Mouse (Mus musculus) midbrain, embryonic 15.5 days (tissue): ENCODE data around the gene Gtdc1. TPM values are rescaled to one million over a fixed set of nuclear protein-coding genes. Genes with fewer than 3 reads are reported as not detected.

Experiments used
- ATAC-seq: fragments of 200-750 bp; cut with Nextera tagmentation; replicated peaks from 2 replicates; pipeline ENCODE4 v1.8.0; 2017; ENCODE audit warnings: moderate TSS enrichment
- H3K27ac ChIP-seq: fragments of 300-500 bp; sonication (generic); 2 replicates; pipeline ENCODE4 v1.5.1; 2015; ENCODE audit warnings: mild to moderate bottlenecking, inconsistent platforms
- H3K27me3 ChIP-seq: fragments of 300-500 bp; sonication (generic); replicated peaks from 2 replicates; pipeline ENCODE4 v1.6.1; 2015; ENCODE audit warnings: inconsistent platforms
- H3K36me3 ChIP-seq: fragments of 300-500 bp; sonication (generic); replicated peaks from 2 replicates; pipeline ENCODE4 v1.6.1; 2015; ENCODE audit warnings: inconsistent platforms
- H3K4me1 ChIP-seq: fragments of 300-500 bp; sonication (generic); 2 replicates; pipeline ENCODE4 v1.6.1; 2015; ENCODE audit warnings: inconsistent platforms
- H3K4me2 ChIP-seq: fragments of 300-500 bp; sonication (generic); 2 replicates; pipeline ENCODE4 v1.6.1; 2015; ENCODE audit warnings: inconsistent platforms, mild to moderate bottlenecking, moderate library complexity
- H3K4me3 ChIP-seq: fragments of 300-500 bp; sonication (generic); 2 replicates; pipeline ENCODE4 v1.5.1; 2015; ENCODE audit warnings: mild to moderate bottlenecking, inconsistent platforms
- H3K9ac ChIP-seq: fragments of 300-500 bp; sonication (generic); 2 replicates; pipeline ENCODE4 v1.6.1; 2015; ENCODE audit warnings: mild to moderate bottlenecking, inconsistent platforms
- H3K9me3 ChIP-seq: fragments of 300-500 bp; sonication (generic); 2 replicates; pipeline ENCODE4 v1.6.1; 2016; ENCODE audit warnings: inconsistent platforms
- WGBS: fragments of 180-500 bp; shearing (Covaris S2); methylation state at CpG from one replicate; pipeline ENCODE4 v1.1.7; 2015; ENCODE audit warnings: mixed read lengths; 5-methylcytosine and 5-hydroxymethylcytosine counted together
- polyA plus RNA-seq: library from polyadenylated mRNA; unstranded; fragments of >200 nt; fragmentation: Nextera tagmentation; extraction: Ambion mirVana; gene quantifications from 2 replicates; pipeline ENCODE4 v1.2.1, GENCODE M21; 2015

The Gtdc1 gene
- polyA plus RNA-seq, 1 experiment from 2014 or later = 16.8 TPM

GRCm38 (mm10) chr2:44538135-44538534, 389.3 kb downstream of the Gtdc1 start:
- no peak for ATAC-seq
- H3K27me3 ChIP-seq = no peaks in the 10 kb centered on the region
- H3K4me2 ChIP-seq = no peak overlapping the region

GRCm38 (mm10) chr2:44535760-44536159, 391.7 kb downstream of the Gtdc1 start:
- H3K36me3 ChIP-seq = no peaks in the 10 kb centered on the region
- H3K27me3 ChIP-seq = no peaks in the 10 kb centered on the region
- no peak overlapping the region for H3K4me2 ChIP-seq
- H3K9ac ChIP-seq = no peak overlapping the region
- H3K27ac ChIP-seq = no peak overlapping the region
- H3K4me1 ChIP-seq = no peaks in the 10 kb centered on the region
- no peak overlapping the region for H3K4me3 ChIP-seq
- WGBS = 91% methylated on average over 11 of the region's 11 CpGs
- H3K9me3 ChIP-seq = no peaks in the 10 kb centered on the region
- no peak for ATAC-seq

More at GRCm38 (mm10) chr2:44538135-44538534, 389.3 kb downstream of the Gtdc1 start:
- no peaks in the 10 kb centered on the region for H3K36me3 ChIP-seq
- no peaks in the 10 kb centered on the region for H3K9me3 ChIP-seq
- no peak overlapping the region for H3K4me3 ChIP-seq
- WGBS = 18% methylated on average over 4 of the region's 4 CpGs
- no peak overlapping the region for H3K27ac ChIP-seq
- H3K9ac ChIP-seq = no peak overlapping the region
- no peaks in the 10 kb centered on the region for H3K4me1 ChIP-seq

- no peaks in the 10 kb centered on the region for H3K27me3 ChIP-seq
- 86% methylated on average over 10 of the region's 10 CpGs for WGBS
- H3K4me1 ChIP-seq = no peaks in the 10 kb centered on the region
- ATAC-seq = no peak
- H3K9me3 ChIP-seq = no peaks in the 10 kb centered on the region
- no peak overlapping the region for H3K27ac ChIP-seq
- H3K36me3 ChIP-seq = no peaks in the 10 kb centered on the region
- no peak overlapping the region for H3K9ac ChIP-seq
- H3K4me2 ChIP-seq = no peak overlapping the region
- H3K4me3 ChIP-seq = no peak overlapping the region
These were observed 392.3 kb downstream of the Gtdc1 start for GRCm38 (mm10) chr2:44535136-44535675.

DNA sequence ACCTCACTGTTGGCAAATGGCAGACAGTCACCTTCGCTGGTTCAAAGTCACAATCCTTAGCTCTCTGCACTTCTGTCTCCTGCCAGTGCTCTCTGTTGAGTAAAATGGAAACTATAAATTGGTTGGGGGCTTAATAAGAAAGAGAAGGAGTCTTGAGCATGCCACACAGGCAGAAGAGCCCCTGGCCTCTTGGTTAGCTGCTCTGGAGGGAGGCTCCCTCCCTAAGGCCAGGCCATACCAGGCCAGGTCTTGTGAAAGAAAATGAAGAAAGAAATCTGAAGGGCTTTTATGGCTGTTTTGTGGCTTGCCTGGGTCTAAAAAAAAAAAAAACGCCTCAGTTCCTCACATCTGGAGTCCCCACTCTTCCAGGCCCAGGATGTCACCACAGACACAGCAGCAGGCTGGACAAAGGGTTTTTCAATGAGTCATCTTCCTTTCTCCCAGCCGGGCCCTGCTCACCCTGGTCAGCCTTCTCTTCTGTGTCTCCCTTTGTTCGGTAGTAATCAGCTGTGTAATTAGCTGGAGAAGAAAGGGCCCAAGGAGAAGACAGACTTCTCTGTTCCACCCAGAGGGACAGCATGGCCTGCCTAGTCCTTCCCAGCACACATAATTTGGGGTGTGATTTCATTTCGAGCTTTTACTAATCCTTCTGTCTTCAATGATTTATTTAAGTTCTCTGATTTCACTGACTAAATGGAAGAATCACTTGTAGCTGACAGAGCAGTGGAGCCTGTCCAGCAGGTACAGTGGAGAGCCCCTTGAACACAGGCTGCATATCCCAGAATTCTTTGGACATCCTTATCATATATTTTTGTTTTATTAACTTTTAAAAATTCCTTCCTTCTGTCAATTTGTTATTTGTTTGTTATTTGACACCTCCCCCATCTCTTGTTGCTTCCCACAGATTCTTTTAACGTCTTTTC, 401.1 kb downstream of the Gtdc1 start:
- no peak overlapping the region for H3K4me2 ChIP-seq
- WGBS = 15% methylated on average over 6 of the region's 6 CpGs
- H3K27ac ChIP-seq = no peak overlapping the region
- no peak overlapping the region for H3K4me3 ChIP-seq
- H3K36me3 ChIP-seq = no peaks in the 10 kb centered on the region
- 0 out of 2 replicates have a peak, but pooled peaks have one; percentile 27 for ATAC-seq
- H3K27me3 ChIP-seq = no peaks in the 10 kb centered on the region
- no peak overlapping the region for H3K9ac ChIP-seq
- H3K4me1 ChIP-seq = peaks cover 12% of the 10 kb centered on the region; the same call in 1 of the 2 replicates
- H3K9me3 ChIP-seq = no peaks in the 10 kb centered on the region

GRCm38 (mm10) chr2:44525187-44525919, 402.1 kb downstream of the Gtdc1 start:
- Histone ChIP-seq H3K9me3 (no peaks in the 10 kb centered on the region), H3K27ac (no peak overlapping the region), H3K4me1 (peaks cover 12% of the 10 kb centered on the region; the same call in 1 of the 2 replicates), H3K4me3 (no peak overlapping the region), H3K4me2 (no peak overlapping the region), H3K36me3 (no peaks in the 10 kb centered on the region), H3K9ac (no peak overlapping the region), H3K27me3 (no peaks in the 10 kb centered on the region)
- no peak for ATAC-seq
- WGBS = 23% methylated on average over 5 of the region's 5 CpGs

GRCm38 (mm10) chr2:44519236-44519635, 408.2 kb downstream of the Gtdc1 start:
- Histone ChIP-seq H3K4me3 (no peak overlapping the region), H3K4me1 (no peaks in the 10 kb centered on the region), H3K27me3 (no peaks in the 10 kb centered on the region), H3K9me3 (no peaks in the 10 kb centered on the region), H3K36me3 (no peaks in the 10 kb centered on the region), H3K9ac (no peak overlapping the region), H3K27ac (no peak overlapping the region), H3K4me2 (no peak overlapping the region)
- no peak for ATAC-seq
- WGBS = 85% methylated on average over 3 of the region's 3 CpGs

- H3K27me3 ChIP-seq = no peaks in the 10 kb centered on the region
- no peaks in the 10 kb centered on the region for H3K4me1 ChIP-seq
- no peak overlapping the region for H3K9ac ChIP-seq
- no peaks in the 10 kb centered on the region for H3K9me3 ChIP-seq
- H3K36me3 ChIP-seq = no peaks in the 10 kb centered on the region
- no peak overlapping the region for H3K27ac ChIP-seq
- no peak for ATAC-seq
- WGBS = 70% methylated on average over 4 of the region's 4 CpGs
- H3K4me3 ChIP-seq = no peak overlapping the region
- no peak overlapping the region for H3K4me2 ChIP-seq
These were observed 409.4 kb downstream of the Gtdc1 start for GRCm38 (mm10) chr2:44518085-44518484.

Other genes starting within 250 kb of the Gtdc1 start
- gene Zeb2, start 189.7 kb upstream of the Gtdc1 start, polyA plus RNA-seq = 30.8 and 31.5 TPM in 2 replicates